Mouse (Mus musculus): ENCODE data around the gene Arhgef15.
A peak's percentile ranks its signal among the peaks of the same experiment; 100 is the strongest.
"Not testable (repeated sequence)": the region's sequence is repeated elsewhere in the genome, so short reads cannot be mapped to it uniquely, and the experiment has no call there.

Arhgef15 gene

GRCm38 (mm10) chr11:68965845-68966244, 8.6 kb upstream of the Arhgef15 start:
- no peak for DNase-seq (ENCODE audit: low read depth, low spot score)

GRCm38 (mm10) chr11:68965050-68965449, 7.8 kb upstream of the Arhgef15 start:
- DNase-seq (ENCODE audit: low read depth, low spot score), result no peak

DNA sequence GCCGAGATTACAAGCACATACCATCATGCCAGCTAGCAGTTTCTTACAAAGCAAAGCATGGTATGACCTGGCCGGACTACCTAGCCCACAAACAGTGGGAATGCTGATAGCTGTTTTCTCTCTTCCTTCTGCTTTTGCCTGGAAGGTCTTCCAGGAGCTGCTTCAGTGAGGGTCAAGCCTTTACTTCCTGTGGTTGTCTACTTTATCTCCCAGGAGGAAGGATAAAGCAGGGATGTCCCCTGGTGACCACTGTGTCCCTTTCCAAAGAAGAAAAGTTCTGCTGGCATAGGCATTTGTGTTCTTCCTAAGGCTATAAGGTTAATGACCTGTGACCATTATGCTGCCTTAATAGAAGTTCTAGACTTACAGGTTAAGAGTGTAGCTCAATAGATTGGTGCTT, 6.1 kb upstream of the Arhgef15 start:
- DNase-seq (ENCODE audit: low read depth, low spot score), result no peak

DNA sequence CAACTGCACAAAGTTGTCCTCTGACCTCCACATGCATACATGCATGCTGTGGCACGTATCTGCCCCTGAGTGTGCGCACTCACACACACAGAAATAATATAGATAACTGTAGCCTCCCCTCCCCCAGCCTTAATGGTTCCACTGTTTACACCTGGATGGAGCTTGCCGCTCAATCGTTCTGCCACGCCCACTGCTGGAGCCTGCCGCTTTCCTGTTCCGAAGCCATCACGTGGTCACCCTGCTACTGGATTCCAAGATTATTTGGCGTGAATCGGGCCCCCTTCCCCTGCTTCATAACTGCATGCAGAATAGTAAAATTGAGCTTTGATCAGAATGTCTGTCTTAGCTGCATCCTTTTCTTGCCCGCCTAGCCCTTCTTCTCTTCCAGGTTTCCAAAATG, 4.9 kb upstream of the Arhgef15 start:
- not testable (repeated sequence) for DNase-seq (ENCODE audit: low read depth, low spot score)

DNA sequence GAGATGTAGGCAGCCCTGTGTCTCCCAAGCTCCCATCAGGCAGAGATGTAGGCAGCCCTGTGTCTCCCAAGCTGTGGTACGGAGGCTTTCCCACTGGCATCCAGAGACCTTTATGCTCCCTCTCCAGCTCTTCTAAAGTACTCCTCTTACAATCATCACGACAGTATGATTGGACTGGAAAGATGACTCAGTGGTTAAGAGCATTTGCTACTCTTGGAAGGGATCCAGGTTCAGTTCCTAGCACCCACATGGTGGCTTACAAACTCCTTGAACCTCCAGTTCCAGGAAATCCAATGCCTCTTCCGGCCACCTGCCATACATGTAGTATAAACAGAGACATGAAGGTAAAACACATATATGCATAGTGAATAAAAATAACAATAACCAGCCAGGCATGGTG, 4.3 kb upstream of the Arhgef15 start:
- no peak for DNase-seq (ENCODE audit: low read depth, low spot score)

DNA sequence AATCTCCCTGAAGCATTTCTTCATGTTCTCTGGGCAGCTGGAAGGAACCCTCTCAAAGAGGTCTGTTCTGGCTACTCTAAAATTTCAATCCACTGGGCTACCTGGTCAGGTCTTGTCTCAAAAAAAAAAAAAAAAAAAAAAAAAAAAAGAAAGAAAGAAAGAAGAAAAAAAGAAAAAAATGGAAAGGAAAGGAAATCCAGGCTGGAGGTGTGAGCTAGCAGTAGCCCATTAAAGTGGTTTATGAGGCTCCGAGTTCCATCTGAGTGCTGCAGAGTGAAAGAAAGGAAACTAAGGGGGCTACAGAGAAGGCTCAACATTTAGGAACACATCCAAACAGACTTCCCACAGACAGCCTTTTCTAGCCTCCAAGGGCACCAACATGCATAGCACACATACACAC, 691 bp upstream of the Arhgef15 start:
- DNase-seq (ENCODE audit: low read depth, low spot score), result no peak

DNA sequence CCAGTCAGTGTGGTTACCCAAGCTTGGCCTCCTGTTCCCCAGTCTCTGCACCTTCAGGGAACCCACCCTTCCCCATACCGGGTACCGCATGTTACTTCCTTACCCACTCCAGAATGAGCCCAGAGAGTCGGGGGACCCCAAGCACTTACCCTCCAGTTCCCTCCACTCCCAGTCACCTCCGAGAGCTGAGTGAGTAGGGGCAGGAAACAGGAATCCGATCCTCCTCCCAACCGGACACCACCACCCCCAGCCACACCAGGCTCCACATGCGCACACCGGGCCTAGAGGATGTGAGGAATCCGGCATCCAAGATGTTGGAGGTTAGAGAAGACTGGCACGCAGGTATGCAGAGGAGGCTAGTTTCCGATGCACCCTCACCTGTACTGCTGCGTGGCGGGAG, 583 bp downstream of the Arhgef15 start:
- DNase-seq (ENCODE audit: low read depth, low spot score), result no peak

DNA sequence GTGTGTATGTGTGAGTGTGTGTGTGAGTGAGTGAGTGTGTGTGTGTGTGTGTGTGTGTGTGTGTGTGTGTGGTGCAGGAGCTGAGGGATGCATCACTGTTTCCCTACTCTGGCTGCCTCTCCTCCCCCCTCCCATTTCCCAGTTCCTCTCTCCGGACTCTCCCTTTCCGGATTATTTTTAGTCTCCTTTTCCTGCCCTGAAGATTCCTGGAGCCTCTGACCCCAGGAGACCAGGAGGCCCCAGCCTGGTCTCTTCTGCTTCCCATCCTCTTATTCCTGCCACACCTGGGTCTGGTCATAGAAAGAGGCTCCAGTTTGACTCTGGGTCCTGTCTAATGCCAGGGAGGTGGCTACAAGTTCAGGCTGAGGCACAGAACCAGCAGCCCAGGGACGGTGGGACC, 1.2 kb downstream of the Arhgef15 start:
- DNase-seq (ENCODE audit: low read depth, low spot score), result no peak

DNA sequence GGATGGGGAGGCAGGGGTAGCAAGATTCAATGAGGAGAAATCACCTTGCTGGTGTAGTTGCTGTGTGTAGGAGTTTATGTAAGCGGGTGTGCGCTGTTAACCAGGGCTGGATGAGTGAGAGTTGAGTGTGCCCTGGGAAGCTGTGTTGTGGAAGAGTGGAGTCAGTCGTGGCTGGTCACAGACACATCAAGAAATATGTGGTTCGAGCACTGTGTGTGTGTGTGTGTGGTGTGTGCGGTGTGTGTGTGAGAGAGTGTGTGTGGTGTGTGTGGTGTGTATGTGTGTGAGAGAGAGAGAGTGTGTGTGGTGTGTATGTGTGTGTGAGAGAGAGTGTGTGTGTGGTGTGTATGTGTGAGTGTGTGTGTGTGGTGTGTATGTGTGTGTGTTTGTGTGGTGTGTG, 1.8 kb downstream of the Arhgef15 start:
- no peak for DNase-seq (ENCODE audit: low read depth, low spot score)

DNA sequence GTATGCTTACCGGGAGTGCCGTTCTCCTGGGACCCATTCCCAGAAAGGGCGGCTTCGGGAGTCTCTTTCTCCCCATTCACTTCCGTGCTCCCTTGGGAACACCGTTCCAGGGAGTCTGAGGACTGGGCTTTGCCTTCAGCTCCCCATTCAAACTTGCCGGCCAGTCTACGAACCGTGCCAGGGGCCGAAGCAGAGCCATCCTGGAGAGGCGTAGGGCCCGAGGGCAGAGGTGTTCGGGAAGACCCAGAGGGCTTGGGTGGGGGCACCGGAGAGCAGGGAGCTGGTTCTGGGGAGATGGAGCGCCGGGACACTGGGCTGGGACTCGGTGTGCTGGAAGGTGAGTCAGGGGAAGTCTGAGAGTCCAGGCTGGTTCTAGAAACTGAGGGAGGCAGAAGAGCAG, 2.9 kb downstream of the Arhgef15 start:
- DNase-seq (ENCODE audit: low read depth, low spot score), result no peak

DNA sequence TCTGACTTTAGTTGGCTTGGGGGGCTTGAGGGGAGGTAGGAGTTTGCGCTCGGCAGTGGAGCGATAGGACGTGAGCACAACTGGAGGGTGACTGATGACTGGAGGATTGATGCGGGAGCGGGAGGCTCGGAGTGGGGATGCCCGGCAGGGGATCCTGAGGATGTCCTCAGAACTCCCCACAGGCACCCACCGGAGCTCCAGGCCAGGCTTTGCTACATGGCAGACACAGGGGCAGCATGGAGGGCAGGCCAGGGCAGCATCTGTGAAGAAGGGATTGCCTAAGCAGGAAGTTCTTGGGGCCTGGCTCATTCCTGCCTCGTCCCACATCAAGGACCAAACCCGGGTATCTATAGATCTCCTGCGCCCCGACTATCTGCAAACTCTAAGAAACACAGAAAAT, 3.4 kb downstream of the Arhgef15 start:
- no peak for DNase-seq (ENCODE audit: low read depth, low spot score)

GRCm38 (mm10) chr11:68947542-68947993, 9.7 kb downstream of the Arhgef15 start:
- no peak for DNase-seq (ENCODE audit: low read depth, low spot score)

- no peak for DNase-seq (ENCODE audit: low read depth, low spot score)
These were observed 10.4 kb downstream of the Arhgef15 start for GRCm38 (mm10) chr11:68946806-68947440.

DNA sequence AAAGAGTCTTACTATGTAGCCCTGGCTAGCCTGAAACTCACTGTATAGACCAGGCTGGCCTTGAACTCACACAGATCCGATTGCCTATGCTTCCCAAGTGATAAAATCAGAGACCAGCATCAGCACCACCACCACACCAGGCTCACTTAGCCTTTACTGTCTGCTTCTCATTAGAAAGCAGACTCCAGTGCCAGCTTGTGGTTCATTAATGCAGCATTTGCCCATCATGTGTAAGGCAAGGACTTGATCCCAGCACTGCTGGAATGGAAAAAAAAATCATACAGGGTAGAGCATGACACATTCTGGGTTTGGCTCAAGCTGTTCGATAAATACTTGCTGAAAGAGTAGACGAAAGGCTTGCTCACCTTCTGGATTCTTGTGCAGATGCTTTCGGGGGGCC, 11.3 kb downstream of the Arhgef15 start:
- DNase-seq (ENCODE audit: low read depth, low spot score), result no peak

DNA sequence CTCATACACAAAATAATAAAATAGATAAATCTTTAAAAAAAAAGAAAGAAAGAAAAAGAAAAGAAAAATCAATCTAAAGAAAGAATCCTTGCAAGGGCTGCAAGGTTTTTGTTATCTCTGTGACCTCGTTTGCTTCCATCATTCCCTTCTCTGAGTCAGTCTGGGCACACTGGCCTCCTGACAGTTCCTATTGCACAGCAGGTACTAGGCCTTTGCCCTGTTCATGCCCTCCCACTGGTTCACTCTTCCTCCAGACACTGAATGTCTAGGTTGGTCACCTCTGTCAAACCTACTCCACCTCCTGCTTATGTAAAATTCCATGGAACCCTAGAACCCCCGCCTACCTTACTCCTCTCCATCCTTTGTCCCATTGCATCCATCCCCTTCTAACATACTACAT, 12.0 kb downstream of the Arhgef15 start:
- DNase-seq (ENCODE audit: low read depth, low spot score), result no peak

DNA sequence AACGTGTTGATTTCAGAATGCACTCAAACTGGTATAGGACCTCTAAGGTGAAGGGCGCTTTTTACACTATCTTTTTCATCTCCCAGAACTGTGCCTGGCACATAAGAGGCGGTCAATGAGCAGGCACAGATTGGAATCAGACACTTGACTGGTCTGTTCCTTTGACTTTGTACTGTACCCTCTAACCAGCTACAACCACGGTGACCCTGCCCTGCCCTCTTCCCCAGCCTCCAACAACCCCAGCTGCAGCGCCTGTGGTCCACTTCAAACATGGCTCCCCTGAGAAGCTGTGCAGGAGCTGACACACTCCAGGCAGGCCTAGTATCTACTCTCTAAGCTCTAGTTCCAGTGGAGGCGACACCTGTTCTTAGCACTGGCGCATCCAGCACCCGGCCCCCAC, 14.5 kb downstream of the Arhgef15 start:
- no peak for DNase-seq (ENCODE audit: low read depth, low spot score)

DNA sequence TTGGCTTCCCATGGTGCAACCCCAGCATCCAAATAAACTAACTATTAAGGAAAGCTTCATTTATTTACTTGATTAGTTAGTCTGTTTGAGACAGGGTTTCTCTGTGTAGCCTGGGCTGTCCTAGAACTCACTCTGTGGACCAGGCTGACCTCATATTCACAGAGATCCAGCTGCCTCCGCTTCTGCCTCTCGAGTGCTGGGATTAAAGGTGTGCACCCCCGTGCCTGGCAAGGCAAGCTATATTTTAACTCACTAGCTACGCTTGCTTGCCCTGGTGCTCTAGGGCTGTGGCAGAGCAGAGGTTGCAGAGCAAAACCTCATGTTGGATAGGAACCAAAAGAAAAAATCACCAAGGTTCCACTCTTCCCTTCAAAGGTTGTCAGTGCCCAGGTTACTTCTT, 16.8 kb downstream of the Arhgef15 start:
- DNase-seq (ENCODE audit: low read depth, low spot score), result no peak

DNA sequence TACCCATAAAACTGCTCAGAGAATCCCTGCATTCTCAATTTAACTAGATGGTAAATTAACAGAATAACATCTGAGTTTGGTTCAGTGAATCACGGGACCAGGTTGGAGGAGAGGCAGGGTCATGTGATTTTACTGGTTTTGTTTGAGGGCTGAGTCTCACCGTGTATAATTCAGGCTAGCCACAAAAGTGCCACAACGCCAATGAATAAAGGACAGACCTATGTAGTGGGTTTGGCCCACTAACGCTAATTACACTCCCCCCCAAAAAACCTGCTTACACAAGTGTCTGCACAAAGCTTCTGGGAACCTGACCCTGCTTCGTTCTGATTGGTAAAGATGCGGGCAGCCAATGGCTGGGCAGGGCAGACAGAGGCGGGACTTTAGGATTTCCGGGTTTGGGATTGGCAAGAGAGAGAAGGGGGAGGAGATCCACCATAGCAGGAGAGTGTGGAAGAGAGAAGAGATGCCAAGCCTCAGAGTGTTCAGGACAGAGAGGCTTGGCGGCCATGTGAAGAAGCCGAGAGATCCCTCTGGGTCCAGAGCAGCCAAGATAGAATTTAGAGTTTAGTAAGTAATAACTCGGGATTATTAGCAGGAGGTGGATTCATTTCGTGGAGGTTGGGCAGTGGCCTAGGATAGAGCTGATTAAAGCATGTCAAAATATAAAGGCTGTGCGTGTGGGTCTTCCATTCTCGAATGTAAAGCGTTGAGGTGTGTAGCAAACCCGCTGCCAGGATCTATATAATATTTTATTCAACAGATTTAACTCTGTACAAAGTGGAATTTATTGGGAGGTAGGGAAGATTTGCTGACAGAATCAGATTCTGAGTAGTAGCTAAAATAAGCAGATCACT, 17.6 kb downstream of the Arhgef15 start:
- DNase-seq (ENCODE audit: low read depth, low spot score), result peak; percentile 76

GRCm38 (mm10) chr11:68936951-68937350, 20.3 kb downstream of the Arhgef15 start:
- not testable (repeated sequence) for DNase-seq (ENCODE audit: low read depth, low spot score)

DNA sequence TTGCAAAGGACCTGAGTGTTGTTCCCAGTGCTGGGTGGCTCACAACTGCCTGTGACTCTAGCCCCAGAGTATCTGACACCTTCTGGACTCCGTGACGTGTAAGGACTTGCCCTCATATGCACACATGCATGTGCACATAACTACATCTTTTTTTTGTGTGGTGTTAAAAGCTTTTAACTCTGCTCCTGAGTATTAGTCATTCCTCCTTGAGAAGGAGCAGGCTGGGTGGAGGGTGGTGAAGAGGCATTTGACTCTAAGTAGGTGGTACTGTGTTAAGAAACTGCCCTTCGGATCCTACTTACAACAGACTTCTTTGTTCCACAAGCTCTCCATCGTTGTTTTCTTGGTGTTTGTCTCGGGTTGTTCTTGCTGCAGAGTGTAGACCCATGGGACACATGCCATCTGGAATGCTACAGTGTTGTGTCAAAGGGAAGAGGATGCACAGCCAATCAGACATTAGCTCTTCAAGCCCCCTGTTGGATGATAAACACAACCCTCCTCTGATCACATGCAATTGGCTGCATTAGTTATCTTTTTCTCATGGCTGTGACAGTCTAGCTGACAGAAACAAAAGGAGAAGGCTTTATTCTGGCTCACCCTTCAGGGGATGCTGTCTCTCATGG, 23.3 kb downstream of the Arhgef15 start:
- no peak for DNase-seq (ENCODE audit: low read depth, low spot score)

- DNase-seq (ENCODE audit: low read depth, low spot score), result no peak
These were observed 27.3 kb downstream of the Arhgef15 start for GRCm38 (mm10) chr11:68929947-68930346.

DNA sequence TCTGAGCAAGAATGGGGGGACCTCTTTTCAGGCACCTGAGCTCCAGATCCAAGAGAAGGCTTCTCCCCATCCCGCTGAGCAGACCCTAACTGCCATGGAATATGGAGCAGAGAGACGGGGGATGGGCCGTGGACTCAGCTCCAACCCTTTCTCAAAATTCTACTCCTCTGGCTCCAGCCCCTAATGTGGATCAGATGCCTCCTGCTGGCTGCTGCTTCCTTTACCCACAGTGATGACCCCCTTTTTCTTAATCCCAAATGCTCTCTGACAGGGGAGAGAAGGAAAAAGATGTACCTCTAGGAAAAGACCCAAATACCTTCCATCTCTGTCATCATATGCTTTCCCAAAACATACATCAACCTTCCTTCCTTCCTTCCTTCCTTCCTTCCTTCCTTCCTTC, 30.3 kb downstream of the Arhgef15 start, which contains the start of gene Odf4:
Gene Odf4 (minus strand): TSS at position 101 of the 400 bp plus-strand sequence.
- DNase-seq (ENCODE audit: low read depth, low spot score), result no peak

DNA sequence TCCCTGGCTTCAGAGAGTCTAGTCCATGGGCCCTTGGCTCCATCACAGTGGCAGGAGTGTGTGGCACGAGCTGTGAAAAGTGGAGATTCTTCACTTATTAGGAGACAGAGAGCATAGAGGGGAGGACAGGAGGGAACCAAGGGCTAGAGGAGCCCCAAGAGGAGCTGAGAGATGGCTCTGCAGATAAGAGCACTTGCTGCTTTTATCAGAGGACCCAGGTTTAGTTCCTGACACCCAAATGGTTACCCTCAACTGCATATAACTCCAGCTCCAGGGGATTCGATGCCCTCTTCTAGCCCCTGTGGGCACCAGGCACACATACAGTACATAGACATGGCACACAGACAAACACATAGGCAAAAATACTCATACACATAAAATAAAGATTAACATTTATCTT, 32.5 kb downstream of the Arhgef15 start:
- DNase-seq (ENCODE audit: low read depth, low spot score), result no peak

Measured in WW6 (cell line).